Mouse (Mus musculus) liver, adult 2 months (tissue): ENCODE results near the gene Dok1.

Source experiments
- CTCF ChIP-seq: fragments of 200-500 bp; IDR thresholded peaks from 2 replicates; pipeline ENCODE4 v1.5.1; 2011; ENCODE audit warnings: low read depth, low read length, control low read depth
- POLR2A ChIP-seq: fragments of 200-500 bp; IDR thresholded peaks from 2 replicates; pipeline ENCODE4 v1.6.1; 2011; ENCODE audit warnings: low read length, control low read depth; ENCODE audit not compliant: insufficient read depth; ENCODE audit errors: extremely low read depth

GRCm38 (mm10) chr6:82997511-82998102 lies 35.7 kb downstream of the Dok1 start:
- no peak for TF ChIP-seq CTCF
- TF ChIP-seq POLR2A, result no peak
